Mouse (Mus musculus): ENCODE results near the gene N4bp2.

The N4bp2 gene

DNA sequence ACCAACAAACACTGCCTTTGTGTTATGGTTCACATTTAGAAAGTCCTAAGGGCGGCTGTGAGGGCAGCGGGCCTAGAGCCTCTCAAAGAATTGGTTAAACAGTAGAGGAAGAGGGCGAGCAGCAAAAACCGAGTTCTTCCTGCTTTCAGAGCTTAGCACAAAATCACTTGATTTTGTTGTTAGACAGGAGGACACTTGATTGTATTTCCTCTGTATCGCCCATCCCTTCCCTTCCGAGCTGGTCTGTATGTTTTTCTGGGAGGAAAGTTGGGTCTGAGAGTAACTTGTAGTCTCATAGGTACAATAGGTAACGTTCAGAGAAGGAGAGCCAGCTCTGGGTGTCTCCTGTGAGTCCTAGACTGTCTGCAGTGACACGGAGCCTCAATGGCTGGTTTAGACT is 63.8 kb downstream of the N4bp2 start:
- DNase-seq (ENCODE audit: low spot score in 2 of 2) = no peak

DNA sequence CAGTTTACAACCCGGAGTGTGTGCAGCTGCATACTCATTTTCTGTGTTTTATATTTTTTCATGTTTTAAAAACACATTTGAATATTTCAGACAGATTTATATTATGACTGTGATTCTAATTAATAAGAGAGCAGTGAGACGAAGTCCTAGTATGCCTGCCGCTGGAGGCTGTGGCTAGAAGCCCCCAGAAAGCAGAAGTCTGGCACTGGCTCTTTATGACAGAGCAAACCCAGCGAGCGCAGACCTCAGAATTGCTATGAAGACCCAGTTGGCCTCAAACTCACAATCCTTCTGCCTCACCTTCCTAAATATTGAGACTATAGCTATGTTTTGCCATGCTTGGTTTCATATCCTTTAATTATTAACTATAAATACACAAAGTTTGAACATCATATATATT is 64.9 kb downstream of the N4bp2 start:
- no peak for DNase-seq (ENCODE audit: low spot score in 2 of 2)

DNA sequence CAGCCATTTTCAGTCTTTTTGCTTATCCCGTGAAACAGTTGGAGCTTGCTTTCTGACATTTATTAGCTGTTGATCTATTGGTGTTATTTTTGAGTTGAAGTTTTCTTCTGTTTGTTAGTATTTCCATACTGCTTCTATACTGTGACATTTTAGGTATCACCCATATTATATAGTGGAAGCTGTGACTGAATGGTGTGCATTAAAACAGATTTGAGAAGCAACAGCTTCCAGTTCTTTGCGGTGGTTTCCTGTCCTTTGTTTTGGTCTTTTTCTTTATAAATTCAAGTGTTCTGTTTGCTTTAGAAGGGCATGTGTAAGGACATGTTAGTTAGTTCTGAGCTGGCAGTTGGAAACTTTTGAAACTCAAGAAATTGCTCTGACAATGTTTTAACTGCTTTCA is 65.7 kb downstream of the N4bp2 start:
- DNase-seq (ENCODE audit: low spot score in 2 of 2) = no peak

DNA sequence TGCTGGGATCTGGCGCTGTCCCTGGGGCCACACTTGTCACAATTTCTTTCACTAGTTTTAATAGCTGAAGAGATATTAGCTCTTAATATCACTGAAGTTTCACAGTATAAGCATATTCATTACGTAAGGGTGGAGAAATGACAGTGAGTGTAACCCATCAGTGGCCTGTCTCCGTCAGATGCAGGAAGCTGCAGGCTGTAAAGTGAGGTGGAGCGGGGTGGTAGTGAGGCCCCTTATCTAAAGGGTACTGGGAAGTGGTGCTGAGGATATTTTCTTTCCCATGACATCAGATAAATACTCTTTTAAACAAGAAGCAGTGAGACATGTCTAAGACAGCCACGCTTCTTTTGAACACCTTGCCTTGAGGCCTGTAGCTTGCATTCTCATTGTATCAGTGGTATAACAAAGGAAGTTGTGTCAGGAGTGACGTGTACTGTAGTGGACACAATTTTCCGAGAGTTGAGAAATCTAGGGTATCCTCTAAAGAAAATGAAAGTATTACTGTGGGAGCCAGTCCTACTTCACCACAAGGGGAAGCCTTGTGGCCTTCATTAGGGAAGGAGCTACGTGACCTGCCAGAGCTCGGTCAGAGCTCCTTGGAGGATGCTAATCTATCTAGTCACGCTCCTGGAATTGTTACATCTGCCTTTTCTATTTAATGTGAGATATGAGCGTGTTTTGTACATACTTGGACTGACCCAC is 68.7 kb downstream of the N4bp2 start:
- no peak for DNase-seq (ENCODE audit: low spot score in 2 of 2)

DNA sequence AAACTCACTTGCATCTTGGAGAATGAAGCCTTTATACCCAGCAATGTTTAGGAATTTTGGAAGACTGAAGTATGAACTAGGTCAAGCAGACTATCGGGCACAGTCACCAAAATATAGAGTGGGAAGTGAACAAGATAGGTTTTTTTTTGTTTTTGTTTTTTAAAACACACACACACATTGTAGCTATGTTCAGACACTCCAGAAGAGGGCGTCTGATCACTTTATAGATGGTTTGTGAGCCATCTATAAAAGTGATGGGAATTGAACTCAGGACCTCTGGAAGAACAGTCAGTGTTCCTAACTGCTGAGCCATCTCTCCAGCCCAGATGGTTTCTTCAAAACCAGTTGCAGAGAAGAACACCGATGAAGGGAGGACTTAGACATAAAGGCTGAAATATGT is 69.8 kb downstream of the N4bp2 start:
- no peak for DNase-seq (ENCODE audit: low spot score in 2 of 2)

DNA sequence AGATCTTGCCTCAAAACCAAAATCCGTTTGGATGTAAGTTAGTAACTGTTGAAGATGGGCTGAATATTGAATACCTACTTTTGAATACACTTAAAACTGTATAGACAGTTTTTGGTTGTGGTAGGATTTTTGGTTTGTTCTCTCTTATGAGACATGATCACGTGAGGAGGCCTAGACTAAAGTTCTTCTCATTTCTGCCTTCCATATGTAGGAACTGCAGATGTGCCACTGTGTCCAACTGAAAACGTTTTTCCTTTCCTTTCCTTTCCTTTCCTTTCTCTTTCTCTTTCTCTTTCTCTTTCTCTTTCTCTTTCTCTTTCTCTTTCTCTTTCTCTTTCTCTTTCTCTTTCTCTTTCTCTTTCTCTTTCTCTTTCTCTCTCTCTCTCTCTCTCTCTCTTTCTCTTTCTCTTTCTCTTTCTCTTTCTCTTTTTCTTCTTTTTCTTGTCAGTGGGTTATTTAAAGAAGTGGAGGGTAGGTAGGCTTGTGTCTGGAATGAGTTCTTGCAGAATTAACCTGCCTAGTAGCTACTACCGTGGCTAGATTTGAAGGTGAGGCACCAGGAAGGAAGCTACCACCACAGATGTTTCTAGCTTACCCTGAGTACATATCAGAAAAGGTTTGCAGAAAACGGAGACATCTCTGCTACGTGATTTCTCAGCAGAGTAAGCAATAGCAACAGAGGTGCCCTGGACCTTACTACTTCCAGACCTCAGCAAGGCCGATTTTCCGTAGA is 70.6 kb downstream of the N4bp2 start:
- no peak for DNase-seq (ENCODE audit: low spot score in 2 of 2)

DNA sequence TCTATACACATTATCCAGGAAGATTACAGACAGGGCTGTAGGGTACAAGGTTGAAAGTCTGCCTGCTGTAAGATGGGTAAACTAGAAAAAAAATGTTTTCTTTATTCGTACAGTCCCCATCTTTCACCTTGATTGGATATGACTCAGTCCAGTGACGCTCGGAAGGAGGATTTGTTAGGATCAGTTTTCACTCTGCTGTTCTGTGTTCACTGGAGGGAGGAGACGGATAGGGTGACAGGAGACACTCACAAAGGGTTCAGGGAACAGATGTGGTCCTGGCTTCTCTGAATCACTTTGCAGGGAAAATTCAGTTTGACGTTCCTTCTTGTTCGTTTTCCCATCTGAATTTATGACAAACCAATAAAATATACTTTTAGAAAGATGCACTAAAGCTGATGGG is 74.7 kb downstream of the N4bp2 start:
- DNase-seq (ENCODE audit: low spot score in 2 of 2) = no peak

DNA sequence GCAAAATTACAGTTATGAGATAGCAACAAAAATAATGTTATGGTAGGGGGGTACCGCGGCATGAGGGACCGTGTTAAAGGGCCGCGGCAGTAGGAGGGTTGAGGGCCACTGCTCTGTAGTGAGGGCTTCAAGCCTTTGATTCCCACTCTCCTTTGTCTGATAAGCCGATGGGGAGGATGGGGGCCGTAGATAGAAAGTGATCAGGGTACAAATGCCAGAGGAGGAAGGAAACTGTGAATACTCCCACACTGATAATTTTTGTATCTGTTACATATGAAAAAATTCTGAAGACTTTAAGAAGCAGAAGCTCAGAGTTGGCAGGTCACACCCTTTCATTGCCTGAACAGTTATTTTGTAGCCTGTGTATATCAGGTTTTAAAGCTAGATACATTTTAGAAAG is 79.6 kb downstream of the N4bp2 start:
- no peak for DNase-seq (ENCODE audit: low spot score in 2 of 2)

DNA sequence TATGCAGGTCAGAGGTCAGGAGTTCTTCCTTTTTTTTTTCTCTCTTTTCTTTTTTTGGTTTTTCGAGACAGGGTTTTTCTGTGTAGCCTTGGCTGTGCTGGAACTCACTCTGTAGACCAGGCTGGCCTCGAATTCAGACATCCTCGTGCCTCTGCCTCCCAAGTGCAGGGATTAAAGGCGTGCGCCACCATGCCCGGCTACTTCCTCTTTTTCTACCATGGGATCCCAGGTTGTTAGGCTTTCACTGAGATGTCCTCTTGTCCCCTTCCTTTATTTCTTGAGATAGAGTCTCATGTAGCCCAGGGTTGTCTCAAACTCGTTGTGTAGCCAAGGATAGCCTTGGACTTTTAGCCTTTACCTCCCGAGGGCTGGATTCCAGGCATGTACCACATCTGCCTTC is 83.2 kb downstream of the N4bp2 start:
- DNase-seq (ENCODE audit: low spot score in 2 of 2) = no peak

DNA sequence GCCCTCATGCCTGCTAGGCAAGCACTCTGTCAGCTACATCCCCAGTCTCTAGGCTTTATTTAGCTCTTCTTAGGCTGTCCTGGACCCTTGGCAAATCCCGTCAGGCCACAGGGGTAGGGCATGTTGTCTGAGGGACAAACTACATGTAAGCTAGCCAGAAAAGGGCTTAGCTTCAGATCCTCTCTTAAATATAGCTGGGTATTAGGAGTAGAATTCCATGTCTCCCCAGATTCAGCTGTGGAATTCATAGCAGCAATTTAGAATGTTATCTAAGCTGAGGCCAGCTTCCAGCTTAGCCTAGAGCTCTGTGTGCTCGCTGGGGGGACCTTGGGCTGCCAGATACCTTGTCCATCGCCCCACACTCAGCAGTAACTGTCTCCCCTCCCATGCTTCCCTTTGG is 83.6 kb downstream of the N4bp2 start:
- no peak for DNase-seq (ENCODE audit: low spot score in 2 of 2)

DNA sequence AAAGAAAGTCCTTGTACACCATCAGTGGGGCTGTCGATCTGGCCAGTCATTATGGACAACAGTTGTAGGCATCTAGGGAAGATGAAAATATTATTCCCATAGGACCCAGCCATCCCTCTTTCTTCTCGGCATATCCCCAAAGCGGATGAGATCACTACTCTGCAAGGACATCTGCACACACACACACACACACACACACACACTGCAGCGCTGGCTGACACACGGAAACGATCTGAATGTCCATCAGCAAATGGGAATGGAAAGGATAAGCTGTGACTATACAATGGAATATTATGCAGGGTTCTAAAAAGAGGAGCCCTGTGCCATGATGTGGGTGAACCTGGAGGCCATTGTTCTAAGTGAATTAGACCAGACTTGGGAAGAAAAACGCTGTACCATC is 84.3 kb downstream of the N4bp2 start:
- DNase-seq (ENCODE audit: low spot score in 2 of 2) = no peak

DNA sequence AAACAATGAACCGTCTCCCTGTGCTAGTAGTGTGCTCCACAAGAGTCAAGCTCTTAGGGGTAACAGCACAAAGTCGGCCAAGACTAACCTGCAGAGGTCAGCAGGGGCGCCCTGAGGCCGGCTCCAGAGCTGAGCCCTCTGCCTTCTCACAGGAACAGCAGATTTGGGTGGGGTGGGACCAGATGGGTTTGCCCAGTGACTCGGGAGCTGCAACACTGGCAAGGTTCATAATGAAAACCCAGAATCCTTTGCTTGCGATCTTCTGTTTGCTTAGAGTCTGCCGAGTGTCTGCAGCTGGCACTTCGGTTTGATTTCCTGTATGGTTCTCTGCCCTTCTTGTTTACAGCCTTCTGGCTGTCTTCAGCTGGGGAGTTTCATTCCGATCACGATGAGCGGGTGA is 87.4 kb downstream of the N4bp2 start:
- no peak for DNase-seq (ENCODE audit: low spot score in 2 of 2)

DNA sequence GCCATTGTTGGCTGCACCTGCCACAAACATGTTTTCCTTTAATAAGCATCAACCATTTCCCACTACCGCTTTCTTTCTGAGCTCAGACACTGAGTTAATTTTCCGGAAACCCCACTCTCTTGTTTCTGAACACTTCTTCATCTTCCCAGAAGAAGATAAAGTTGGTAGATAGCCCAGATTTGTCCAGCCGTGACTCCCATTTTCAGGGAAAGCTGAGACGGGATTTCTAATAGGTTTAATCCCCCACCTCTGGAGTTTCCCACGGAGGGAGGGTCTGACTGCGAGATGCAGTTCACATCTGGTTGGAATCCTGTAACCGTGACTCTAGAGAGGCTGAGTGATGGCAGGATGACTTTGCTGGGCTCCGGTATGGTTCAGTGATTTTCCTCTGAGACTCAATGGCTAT is 91.5 kb downstream of the N4bp2 start:
- no peak for DNase-seq (ENCODE audit: low spot score in 2 of 2)

DNA sequence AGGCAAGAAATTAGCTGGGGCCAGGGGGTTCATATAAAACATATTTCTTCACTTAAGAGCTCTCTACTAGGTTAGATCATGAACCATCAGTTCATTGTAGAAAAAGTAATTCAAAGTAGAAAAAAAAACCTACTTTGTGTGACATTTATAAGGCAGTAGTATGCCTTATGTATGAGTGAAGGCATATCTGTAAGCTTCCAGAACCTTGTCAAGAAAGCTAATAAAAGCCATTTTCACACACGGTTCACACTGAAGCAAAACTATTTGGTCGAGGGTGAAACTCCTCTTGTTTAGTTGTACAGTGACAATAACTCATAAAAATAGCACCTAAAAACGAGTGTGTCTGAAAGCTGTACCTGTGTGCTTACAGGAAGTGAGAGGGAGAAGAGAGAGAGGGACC is 92.2 kb downstream of the N4bp2 start:
- DNase-seq (ENCODE audit: low spot score in 2 of 2) = no peak

DNA sequence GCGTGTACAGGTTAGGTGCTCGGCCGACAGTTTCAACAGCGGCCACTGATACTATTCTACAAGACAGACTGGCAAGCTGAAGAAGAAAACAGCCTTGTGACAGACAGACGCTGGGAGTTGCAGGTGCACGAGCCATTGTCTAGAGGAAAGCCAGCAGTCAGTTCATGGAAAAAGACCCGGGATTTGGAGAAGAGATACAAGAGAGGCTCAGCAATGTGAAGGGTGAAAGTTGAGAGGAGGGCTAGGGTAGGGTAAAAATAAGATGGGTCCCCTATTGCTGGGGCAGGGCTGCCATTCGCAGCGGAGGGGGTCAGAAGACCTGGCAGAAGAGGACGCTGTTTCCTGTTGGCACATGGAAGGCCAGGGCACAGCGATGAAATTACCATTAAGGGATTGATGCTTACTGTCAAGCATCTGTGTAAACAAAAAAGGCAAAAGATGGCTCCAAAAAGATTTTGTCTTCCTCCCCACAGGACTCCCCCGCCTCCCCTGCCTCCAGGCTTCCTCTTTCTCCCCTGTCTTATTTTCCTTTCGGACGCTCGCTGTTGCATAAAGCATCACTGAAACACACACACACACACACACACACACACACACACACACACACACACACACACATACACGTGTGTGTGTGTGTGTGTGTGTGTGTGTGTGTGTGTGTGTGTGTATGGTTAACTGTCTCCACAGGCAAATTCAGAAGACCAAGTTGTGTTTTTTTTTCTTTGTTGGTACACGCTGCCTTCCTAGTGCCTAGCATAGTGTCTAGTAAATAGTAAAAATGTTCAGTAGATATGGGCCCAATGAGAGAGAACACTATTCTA is 93.5 kb downstream of the N4bp2 start:
- DNase-seq (ENCODE audit: low spot score in 2 of 2) = no peak

DNA sequence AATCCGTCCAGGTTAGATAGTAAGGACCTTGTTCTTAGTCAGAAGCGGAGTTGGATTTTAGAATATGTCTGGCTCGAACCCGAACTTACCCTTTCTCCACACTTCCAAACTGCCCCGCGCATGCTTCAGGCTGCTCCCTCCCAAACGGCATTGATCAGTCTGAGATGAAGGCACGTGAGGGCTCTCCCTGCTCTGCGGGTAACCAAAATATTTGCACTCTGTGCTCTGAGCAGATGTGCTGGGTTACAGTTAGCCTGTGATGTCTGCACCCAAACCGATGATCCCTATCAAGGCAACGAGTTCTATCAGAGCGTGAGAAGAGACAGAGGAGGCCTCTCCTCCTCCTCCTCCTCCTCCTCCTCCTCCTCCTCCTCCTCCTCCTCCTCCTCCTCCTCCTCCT is 94.6 kb downstream of the N4bp2 start:
- DNase-seq (ENCODE audit: low spot score in 2 of 2) = no peak

DNA sequence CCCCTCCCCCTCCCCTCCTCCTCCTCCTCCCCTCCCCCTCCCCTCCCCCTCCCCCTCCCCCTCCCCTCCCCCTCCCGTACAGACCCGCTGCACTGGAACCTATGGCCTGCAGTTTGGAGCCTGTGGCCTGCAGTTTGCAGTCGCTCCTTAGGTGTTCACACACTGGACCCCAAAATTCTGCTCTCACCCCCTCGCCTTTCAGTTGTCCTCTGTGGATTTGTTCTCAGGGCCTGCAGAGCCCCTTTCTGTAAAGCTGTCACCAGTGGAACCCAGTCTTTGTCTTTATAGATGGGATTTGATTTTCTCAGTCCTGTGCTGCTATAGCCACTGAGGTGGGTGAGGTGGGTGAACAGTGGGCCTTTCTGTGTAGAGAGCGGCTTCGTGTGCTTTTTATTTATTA is 95.0 kb downstream of the N4bp2 start:
- no peak for DNase-seq (ENCODE audit: low spot score in 2 of 2)

DNA sequence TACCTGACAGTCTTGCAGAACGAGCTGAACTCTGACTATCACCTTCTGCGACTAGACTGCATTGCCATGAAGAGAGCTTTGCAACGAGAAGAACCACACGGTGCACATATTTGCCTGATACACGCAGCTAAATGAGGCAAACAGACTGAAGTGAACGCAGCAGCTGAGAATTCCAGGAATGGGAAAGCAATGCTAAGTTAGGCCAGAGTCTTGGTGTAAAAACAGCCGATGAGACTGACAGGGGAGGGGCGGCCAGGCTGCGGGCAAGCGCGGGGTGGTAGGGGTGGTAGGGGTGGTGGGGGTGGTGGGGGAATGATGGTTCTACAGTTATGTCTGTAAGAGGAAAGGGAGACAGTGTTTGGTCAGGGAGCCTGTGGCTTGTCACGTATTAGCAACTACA is 95.6 kb downstream of the N4bp2 start:
- DNase-seq (ENCODE audit: low spot score in 2 of 2) = no peak

DNA sequence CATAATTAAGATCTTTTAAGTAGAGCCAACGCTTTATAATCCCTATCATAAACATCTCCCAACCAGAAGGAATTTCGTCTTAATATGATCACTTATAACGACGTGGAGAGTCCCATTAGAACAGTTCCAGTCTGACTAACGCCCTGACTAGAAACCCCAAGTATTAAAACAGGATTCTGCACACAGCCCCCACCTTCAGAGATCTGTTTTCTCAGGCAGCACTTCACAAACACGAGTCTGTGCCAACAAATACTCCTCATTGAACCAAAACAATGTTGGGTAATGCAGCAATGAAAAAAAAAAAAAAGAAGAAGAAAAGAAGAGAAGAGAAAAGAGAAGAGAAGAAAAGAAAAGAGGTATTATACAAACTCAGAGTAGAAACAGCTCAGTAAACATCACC is 96.1 kb downstream of the N4bp2 start:
- DNase-seq (ENCODE audit: low spot score in 2 of 2) = no peak

DNA sequence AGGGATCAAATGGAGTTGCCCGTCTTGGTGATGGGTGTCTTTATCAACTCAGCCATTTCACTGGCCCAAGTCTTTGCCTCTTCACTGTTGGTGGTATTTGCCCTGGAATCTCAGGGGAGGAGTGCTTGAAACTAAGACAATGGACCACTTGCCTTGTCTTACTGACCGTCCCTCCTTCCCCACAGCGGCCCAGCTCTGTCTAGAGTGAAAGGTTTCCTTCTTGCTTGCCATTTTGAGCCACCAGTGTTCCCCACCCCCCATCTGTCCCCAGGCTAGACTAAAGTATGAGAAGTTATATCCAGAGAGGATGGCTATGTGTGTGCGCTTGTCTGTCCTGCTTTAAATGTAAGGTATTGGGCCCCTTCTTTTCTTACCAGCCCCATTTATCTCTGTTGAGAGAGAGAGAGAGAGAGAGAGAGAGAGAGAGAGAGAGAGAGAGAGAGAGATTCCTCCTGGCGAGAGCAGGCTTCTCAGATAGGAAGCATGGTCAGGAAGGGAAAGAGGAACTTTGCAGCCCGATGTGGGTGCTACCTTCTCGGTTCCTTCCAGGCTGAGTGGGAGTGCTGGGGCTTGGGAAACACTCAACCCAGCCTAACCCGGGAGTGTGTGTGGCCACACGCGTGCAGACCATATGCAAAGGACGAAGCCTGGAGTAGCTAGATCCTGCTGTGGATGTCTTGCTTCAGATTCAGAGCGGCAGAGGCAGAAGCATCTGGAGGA is 97.1 kb downstream of the N4bp2 start:
- DNase-seq (ENCODE audit: low spot score in 2 of 2) = peak in 1 of 2 experiments; percentile 30

DNA sequence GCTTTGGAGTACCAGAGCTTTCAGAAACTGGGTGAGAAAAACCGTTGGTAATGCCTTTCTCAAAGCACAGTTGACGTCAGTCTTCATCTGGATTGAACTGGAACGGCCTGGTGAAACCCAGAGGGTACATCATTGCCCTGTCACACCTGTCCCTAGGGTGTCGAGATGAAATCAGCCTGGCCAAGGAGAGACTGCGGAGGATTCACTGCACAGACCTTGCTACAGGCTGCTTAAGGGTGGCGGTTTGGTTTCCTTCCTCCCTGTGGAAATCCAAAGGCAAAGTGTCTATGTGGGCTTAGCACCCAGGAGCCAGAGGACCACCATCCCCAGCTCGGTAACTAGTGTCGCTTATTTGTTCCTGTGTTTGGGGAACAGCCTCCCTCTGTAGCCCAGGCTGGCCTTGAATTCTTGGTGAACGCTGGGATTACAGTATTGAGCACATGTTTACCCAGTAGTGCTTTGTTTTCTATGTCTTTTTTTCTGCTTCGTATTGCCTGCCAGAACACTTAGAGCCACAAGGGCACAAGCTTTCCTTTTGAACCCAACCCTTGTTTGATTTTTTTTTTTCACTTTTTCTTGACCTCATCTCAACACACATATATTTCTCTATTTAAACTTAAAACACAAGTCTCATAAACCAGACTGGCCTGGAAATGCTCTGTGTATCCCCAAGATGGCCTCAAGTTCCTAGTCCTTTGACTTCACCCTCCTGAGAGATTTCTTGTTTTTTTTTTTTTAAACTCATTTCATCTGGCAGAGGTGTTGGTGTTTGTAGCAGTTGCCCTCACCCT is 98.0 kb downstream of the N4bp2 start, which contains the start of gene Rhoh:
Gene Rhoh (plus strand): TSS at position 60 of the 791 bp plus-strand sequence.
- DNase-seq (ENCODE audit: low spot score in 2 of 2) = no peak
